Mouse (Mus musculus) brain, embryonic 14.5 days (tissue): ENCODE data around the gene Usp43.

Experiments used
- CTCF ChIP-seq: fragments of 200-500 bp; IDR thresholded peaks from 2 replicates; pipeline ENCODE4 v1.5.1; 2012; ENCODE audit warnings: inconsistent platforms, mild to moderate bottlenecking, moderate library complexity, borderline replicate concordance; ENCODE audit not compliant: insufficient read depth, insufficient read length; ENCODE audit errors: extremely low read depth
- POLR2A ChIP-seq: fragments of 200-500 bp; IDR thresholded peaks from 2 replicates; pipeline ENCODE4 v1.6.1; 2012; ENCODE audit warnings: mild to moderate bottlenecking, inconsistent platforms, borderline replicate concordance; ENCODE audit not compliant: poor library complexity, insufficient read depth, insufficient read length, severe bottlenecking; ENCODE audit errors: extremely low read depth

- TF ChIP-seq POLR2A (no peak), CTCF (no peak)
Measured at GRCm38 (mm10) chr11:67964110-67964509, 42.2 kb upstream of the Usp43 start.
